Mouse (Mus musculus) kidney, embryonic 16.5 days (tissue): ENCODE data around the gene Cbfa2t3. TPM values are rescaled to one million over a fixed set of nuclear protein-coding genes. Genes with fewer than 3 reads are reported as not detected.

Experiments
- ATAC-seq: fragments of 200-750 bp; cut with Nextera tagmentation; 2 replicates; pipeline ENCODE4 v1.8.0; 2017; ENCODE audit warnings: moderate TSS enrichment; ENCODE audit not compliant: low FRiP score, low TSS enrichment
- H3K27ac ChIP-seq: fragments of 300-500 bp; sonication (generic); 2 replicates; pipeline ENCODE4 v1.5.1; 2014; ENCODE audit warnings: low read length
- H3K27me3 ChIP-seq: fragments of 300-500 bp; sonication (generic); 2 replicates; pipeline ENCODE4 v1.6.1; 2014; ENCODE audit warnings: low read length, control low read depth, mixed read lengths; ENCODE audit not compliant: insufficient read depth
- H3K36me3 ChIP-seq: fragments of 300-500 bp; sonication (generic); 2 replicates; pipeline ENCODE4 v1.6.1; 2014; ENCODE audit warnings: low read length, control low read depth, mixed read lengths; ENCODE audit not compliant: insufficient read depth
- H3K4me1 ChIP-seq: fragments of 300-500 bp; sonication (generic); 2 replicates; pipeline ENCODE4 v1.6.1; 2014; ENCODE audit warnings: low read length, control low read depth, mixed read lengths; ENCODE audit not compliant: insufficient read depth
- H3K4me2 ChIP-seq: fragments of 300-500 bp; sonication (generic); replicated peaks from 2 replicates; pipeline ENCODE4 v1.6.1; 2014; ENCODE audit warnings: low read depth, low read length
- H3K4me3 ChIP-seq: fragments of 300-500 bp; sonication (generic); 2 replicates; pipeline ENCODE4 v1.5.1; 2014; ENCODE audit warnings: mild to moderate bottlenecking, low read length
- H3K9ac ChIP-seq: fragments of 300-500 bp; sonication (generic); replicated peaks from 2 replicates; pipeline ENCODE4 v1.6.1; 2014; ENCODE audit warnings: low read length
- H3K9me3 ChIP-seq: fragments of 300-500 bp; sonication (generic); 2 replicates; pipeline ENCODE4 v1.6.1; 2016; ENCODE audit warnings: low read length, control low read depth
- WGBS: fragments of 180-500 bp; shearing (Covaris S2); extraction: QIAGEN DNeasy Blood & Tissue Kit; methylation state at CpG from one replicate; pipeline ENCODE4 v1.1.7; 2014; 5-methylcytosine and 5-hydroxymethylcytosine counted together
- polyA plus RNA-seq: library from polyadenylated mRNA; unstranded; fragments of >200 nt; fragmentation: Nextera tagmentation; extraction: Ambion mirVana; gene quantifications from 2 replicates; pipeline ENCODE4 v1.2.1, GENCODE M21; 2015

Gene Cbfa2t3
- polyA plus RNA-seq, 1 experiment from 2014 or later, result 3.5 TPM

GRCm38 (mm10) chr8:122705901-122706561 lies 7.1 kb upstream of the Cbfa2t3 start:
- WGBS, result 48% methylated on average over 12 of the region's 12 CpGs
- H3K4me2 ChIP-seq, result no peak overlapping the region
- no peak overlapping the region for H3K27ac ChIP-seq
- H3K4me1 ChIP-seq, result peaks cover 5% of the 10 kb centered on the region; the same call in 1 of the 2 replicates
- H3K4me3 ChIP-seq, result no peak overlapping the region
- no peaks in the 10 kb centered on the region for H3K9me3 ChIP-seq
- no peak overlapping the region for H3K9ac ChIP-seq
- no peak for ATAC-seq
- no peaks in the 10 kb centered on the region for H3K36me3 ChIP-seq
- no peaks in the 10 kb centered on the region for H3K27me3 ChIP-seq

- ATAC-seq, result no peak
- 86% methylated on average over 3 of the region's 3 CpGs for WGBS
- Histone ChIP-seq H3K4me3 (no peak overlapping the region), H3K4me1 (peaks cover 5% of the 10 kb centered on the region; the same call in 1 of the 2 replicates), H3K4me2 (no peak overlapping the region), H3K36me3 (no peaks in the 10 kb centered on the region), H3K27me3 (no peaks in the 10 kb centered on the region), H3K9ac (no peak overlapping the region), H3K9me3 (no peaks in the 10 kb centered on the region), H3K27ac (no peak overlapping the region)
These were observed 5.7 kb upstream of the Cbfa2t3 start for GRCm38 (mm10) chr8:122704612-122705011.

- WGBS, result 85% methylated on average over 6 of the region's 6 CpGs
- no peak for ATAC-seq
- H3K4me3 ChIP-seq, result no peak overlapping the region
- no peak overlapping the region for H3K27ac ChIP-seq
- H3K4me2 ChIP-seq, result no peak overlapping the region
- peaks cover 9% of the 10 kb centered on the region; the same call in 1 of the 2 replicates for H3K4me1 ChIP-seq
- H3K36me3 ChIP-seq, result no peaks in the 10 kb centered on the region
- H3K27me3 ChIP-seq, result no peaks in the 10 kb centered on the region
- H3K9ac ChIP-seq, result no peak overlapping the region
- H3K9me3 ChIP-seq, result no peaks in the 10 kb centered on the region
These were observed 4.0 kb upstream of the Cbfa2t3 start for GRCm38 (mm10) chr8:122702957-122703356.

GRCm38 (mm10) chr8:122702301-122702941 lies 3.5 kb upstream of the Cbfa2t3 start:
- H3K4me1 ChIP-seq, result peaks cover 9% of the 10 kb centered on the region; the same call in 1 of the 2 replicates
- H3K9ac ChIP-seq, result no peak overlapping the region
- ATAC-seq, result no peak
- H3K4me2 ChIP-seq, result no peak overlapping the region
- no peaks in the 10 kb centered on the region for H3K36me3 ChIP-seq
- no peaks in the 10 kb centered on the region for H3K27me3 ChIP-seq
- 52% methylated on average over 10 of the region's 10 CpGs for WGBS
- H3K9me3 ChIP-seq, result no peaks in the 10 kb centered on the region
- no peak overlapping the region for H3K4me3 ChIP-seq
- no peak overlapping the region for H3K27ac ChIP-seq

- Histone ChIP-seq H3K9me3 (no peaks in the 10 kb centered on the region), H3K36me3 (no peaks in the 10 kb centered on the region), H3K4me3 (no peak overlapping the region), H3K9ac (no peak overlapping the region), H3K4me1 (peaks cover 9% of the 10 kb centered on the region; the same call in 1 of the 2 replicates), H3K27ac (no peak overlapping the region), H3K4me2 (no peak overlapping the region), H3K27me3 (no peaks in the 10 kb centered on the region)
- ATAC-seq, result no peak
- whole genome bisulfite sequencing, result 82% methylated on average over 12 of the region's 12 CpGs
These were observed 2.7 kb upstream of the Cbfa2t3 start for GRCm38 (mm10) chr8:122701441-122702185.

- no peaks in the 10 kb centered on the region for H3K36me3 ChIP-seq
- H3K4me3 ChIP-seq, result no peak overlapping the region
- H3K9me3 ChIP-seq, result no peaks in the 10 kb centered on the region
- ATAC-seq, result no peak
- WGBS, result 68% methylated on average over 13 of the region's 13 CpGs
- H3K4me1 ChIP-seq, result peaks cover 6% of the 10 kb centered on the region; the same call in 1 of the 2 replicates
- no peak overlapping the region for H3K9ac ChIP-seq
- no peak overlapping the region for H3K27ac ChIP-seq
- H3K4me2 ChIP-seq, result no peak overlapping the region
- H3K27me3 ChIP-seq, result no peaks in the 10 kb centered on the region
These were observed 1.7 kb upstream of the Cbfa2t3 start for GRCm38 (mm10) chr8:122700628-122701027.

- Histone ChIP-seq H3K27me3 (no peaks in the 10 kb centered on the region), H3K36me3 (no peaks in the 10 kb centered on the region), H3K27ac (no peak overlapping the region), H3K4me1 (peaks cover 5% of the 10 kb centered on the region; the same call in 1 of the 2 replicates), H3K4me2 (peak overlapping the region; percentile 38), H3K9me3 (no peaks in the 10 kb centered on the region), H3K4me3 (peak overlapping the region; percentile 32), H3K9ac (0 out of 2 replicates have a peak overlapping the region, but pooled peaks have one; percentile 49)
- no peak; the same call in 1 of the 2 replicates for ATAC-seq
- WGBS, result 69% methylated on average over 5 of the region's 5 CpGs
These were observed 598 bp downstream of the Cbfa2t3 start for GRCm38 (mm10) chr8:122698254-122698768.

GRCm38 (mm10) chr8:122697586-122697985 lies 1.3 kb downstream of the Cbfa2t3 start:
- Histone ChIP-seq H3K4me1 (peaks cover 5% of the 10 kb centered on the region; the same call in 1 of the 2 replicates), H3K4me2 (peak overlapping the region; percentile 38), H3K9ac (no peak overlapping the region), H3K27ac (no peak overlapping the region), H3K4me3 (no peak overlapping the region), H3K9me3 (no peaks in the 10 kb centered on the region), H3K27me3 (no peaks in the 10 kb centered on the region), H3K36me3 (no peaks in the 10 kb centered on the region)
- ATAC-seq, result no peak
- WGBS, result 55% methylated on average over 6 of the region's 6 CpGs

GRCm38 (mm10) chr8:122697181-122697581 lies 1.7 kb downstream of the Cbfa2t3 start:
- ATAC-seq, result no peak
- no peaks in the 10 kb centered on the region for H3K9me3 ChIP-seq
- peak overlapping the region; percentile 38; the same call in 1 of the 2 replicates for H3K4me2 ChIP-seq
- no peak overlapping the region for H3K4me3 ChIP-seq
- H3K27me3 ChIP-seq, result no peaks in the 10 kb centered on the region
- peaks cover 5% of the 10 kb centered on the region; the same call in 1 of the 2 replicates for H3K4me1 ChIP-seq
- no peaks in the 10 kb centered on the region for H3K36me3 ChIP-seq
- 78% methylated on average over 3 of the region's 3 CpGs for WGBS
- no peak overlapping the region for H3K27ac ChIP-seq
- no peak overlapping the region for H3K9ac ChIP-seq
